Mouse (Mus musculus): ENCODE measurements around the gene Agtr1a. TPM values are rescaled to one million over a fixed set of nuclear protein-coding genes. Genes with fewer than 3 reads are reported as not detected.

Gene Agtr1a
- total RNA-seq, 1 experiment from 2014 or later = 0.67 TPM

Other genes starting within 250 kb of the Agtr1a start
- 7.6 to 22.8 TPM (median 13.8 TPM) in 3 replicates for gene Mboat1, start 200.0 kb upstream of the Agtr1a start, total RNA-seq (2017)
- gene Uqcrfs1, start 208.9 kb downstream of the Agtr1a start, total RNA-seq (2017) = 88.3 to 112 TPM (median 102 TPM) in 3 replicates

All from monocyte, adult 5-6 weeks (primary cell).